Mouse (Mus musculus) spleen, postnatal 4 days (tissue): ENCODE measurements at regions not wholly inside any gene's neighbourhood (a gene's known extent, or its start where the extent isn't known, plus 50 kb on each side); places are given as distances from the start of the nearest gene placed in this dataset.

Experiments
- DNase-seq, 2 experiments: peaks; one replicate each; pipeline ENCODE4 v3.0.0; 2022; ENCODE audit warnings: low spot score in 2 of 2

DNA sequence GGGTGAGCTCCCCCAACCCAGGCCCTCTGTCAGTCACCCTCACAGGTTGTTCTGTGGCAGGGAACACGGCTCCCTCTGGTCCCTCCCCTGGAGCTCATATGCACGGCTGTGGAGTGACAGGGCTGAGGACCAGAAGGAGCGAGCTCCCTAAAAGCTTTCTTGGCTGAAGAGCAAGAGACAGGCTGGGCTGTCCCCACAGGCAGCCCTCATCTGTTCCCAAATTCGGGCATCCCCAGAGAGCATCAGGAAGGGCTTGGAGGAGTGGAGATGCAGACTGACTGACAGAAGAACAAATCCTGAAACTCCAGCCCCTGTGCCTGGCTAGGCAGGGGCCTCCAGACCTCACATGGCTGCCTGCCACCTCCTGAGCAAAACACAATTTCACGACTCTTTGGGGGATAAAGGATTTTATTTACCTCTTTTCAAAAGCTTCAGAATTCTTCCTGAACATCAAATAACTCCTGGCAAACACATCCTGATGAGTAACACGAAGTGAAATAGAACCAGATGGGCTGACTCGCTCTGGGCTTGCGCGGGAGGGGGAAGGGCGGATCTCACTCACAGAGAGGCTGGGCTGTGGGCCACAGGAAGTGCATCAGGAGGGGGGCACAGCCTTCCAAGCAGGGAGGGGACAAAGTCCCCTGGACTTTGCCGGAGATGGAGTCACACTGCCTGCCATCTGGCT lies 232.7 kb upstream of the Zmiz1 start:
- DNase-seq, result no peak

DNA sequence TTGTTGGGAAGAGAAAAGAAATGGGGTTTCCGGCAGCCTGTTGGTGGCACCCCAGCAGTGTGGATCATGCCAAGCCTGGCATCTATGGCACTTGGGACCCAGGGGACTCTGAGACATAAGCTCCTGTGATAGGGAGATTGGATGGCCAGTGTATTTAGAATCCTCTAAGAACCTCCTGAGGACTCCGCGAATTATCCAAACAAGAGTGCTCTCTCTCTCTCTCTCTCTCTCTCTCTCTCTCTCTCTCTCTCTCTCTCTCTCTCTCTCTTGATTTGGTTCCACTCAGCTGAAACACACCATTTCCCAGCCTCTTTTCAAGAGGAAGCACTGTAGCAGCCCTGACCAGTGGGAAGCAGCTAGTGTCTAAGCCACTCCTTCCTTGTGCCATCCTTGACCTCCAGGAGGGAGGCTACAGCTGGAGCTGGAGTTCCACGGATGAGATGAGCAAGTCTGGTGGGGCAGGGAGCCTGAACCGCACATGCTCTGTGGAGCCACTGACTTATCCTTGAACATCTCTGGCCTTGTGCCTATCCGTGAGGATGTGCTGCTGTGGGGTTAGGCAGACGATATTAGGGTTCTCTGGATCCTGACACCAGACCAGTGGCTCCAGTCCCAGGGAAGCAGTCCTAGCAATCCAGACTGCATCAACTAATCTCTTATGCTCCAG lies 232.0 kb upstream of the Zmiz1 start:
- no peak for DNase-seq

DNA sequence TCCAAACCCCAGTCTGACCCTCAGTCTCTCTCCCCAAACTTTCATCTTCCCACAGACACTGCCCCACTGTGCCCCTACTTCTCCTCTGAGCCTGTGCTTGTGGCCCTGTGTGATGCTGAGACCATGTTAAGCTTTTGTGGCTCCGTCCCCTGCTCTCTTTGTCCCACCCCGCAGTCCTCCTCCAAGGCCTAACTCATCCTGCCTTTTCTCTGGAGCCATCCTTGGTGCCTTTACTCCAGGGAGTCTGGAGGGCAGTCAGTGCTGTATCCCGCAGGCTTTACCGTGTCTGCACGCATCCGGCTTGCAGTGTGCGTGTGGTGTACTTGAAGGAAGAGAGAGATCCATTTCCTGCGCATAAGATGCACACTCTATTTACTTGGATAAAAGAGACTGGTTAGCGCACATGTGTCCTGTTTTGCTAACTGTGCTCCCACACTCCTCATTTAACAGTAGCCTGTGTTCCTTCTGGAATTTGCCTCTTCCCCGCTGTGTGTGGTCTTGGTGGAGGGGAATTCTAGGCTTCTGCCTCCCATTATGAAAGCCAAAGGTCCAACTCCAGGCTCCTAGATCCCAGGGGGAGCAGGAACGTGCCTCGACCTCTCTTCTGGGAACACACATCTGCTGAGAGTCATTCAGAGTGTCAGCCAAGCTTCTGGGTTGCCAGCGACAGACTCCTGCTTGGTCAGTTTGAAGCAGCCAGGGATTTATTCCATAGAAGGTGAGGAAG lies 230.5 kb upstream of the Zmiz1 start:
- DNase-seq, result no peak

DNA sequence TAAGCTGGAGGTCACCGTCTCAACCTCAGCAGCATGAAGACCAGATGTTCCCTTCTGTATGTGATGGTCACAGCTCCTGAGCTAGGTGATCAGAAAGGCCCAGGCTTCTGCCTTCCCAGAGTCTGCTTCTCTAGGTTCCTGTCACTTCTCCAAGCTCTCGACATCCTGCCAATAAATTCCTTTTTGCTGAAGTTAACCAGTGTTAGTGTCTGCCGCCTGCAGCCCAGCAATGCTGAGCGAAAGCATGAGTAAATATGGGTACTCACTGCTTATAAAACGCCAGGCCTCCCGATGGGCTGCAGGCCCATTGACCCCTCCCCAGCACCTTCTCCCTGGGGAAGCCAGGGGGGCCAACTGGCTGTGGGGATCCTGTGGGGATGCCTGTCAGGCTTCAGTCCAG lies 229.4 kb upstream of the Zmiz1 start:
- DNase-seq, result no peak

DNA sequence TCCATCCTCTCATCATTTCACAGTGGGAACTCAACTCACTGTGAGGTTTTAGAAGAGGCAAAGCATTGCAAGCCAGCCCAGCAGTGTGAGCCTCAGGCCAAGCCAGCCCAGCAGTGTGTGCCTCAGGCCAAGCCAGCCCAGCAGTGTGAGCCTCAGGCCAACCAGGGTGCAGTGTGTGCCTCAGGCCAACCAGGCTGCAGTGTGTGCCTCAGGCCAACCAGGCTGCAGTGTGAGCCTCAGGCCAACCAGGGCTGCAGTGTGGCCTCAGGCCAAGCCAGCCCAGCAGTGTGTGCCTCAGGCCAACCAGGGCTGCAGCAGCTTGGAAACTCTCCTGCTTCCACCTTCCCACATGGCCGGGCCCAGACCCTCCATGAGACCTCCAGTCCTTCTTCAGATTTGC lies 227.1 kb upstream of the Zmiz1 start:
- no peak for DNase-seq

DNA sequence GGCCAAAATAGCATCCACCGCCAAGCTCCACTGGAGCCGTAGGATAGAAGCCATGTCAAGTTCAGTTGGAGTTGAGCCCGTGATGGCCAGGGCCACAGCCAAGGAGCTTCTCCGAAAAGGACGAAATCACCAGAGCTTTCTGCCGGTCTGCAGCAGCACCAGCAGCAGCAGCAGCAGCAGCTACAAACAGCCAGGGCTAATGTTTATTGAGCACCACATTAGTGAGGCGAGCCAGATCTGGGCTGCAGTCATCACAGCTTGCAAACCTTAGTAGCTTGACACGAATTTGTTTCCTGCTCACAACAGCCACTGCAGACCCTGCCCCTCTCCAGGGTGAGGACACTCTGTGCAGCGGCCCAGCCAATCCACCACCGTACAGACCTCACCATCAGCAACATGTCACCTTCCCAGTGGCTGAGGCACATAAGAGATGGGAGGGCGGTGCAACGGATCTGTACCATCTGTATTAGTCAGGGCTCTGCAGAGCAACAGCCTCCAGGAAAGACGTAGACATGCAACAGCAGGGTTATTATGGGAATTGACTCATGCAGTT lies 222.5 kb upstream of the Zmiz1 start:
- no peak for DNase-seq

DNA sequence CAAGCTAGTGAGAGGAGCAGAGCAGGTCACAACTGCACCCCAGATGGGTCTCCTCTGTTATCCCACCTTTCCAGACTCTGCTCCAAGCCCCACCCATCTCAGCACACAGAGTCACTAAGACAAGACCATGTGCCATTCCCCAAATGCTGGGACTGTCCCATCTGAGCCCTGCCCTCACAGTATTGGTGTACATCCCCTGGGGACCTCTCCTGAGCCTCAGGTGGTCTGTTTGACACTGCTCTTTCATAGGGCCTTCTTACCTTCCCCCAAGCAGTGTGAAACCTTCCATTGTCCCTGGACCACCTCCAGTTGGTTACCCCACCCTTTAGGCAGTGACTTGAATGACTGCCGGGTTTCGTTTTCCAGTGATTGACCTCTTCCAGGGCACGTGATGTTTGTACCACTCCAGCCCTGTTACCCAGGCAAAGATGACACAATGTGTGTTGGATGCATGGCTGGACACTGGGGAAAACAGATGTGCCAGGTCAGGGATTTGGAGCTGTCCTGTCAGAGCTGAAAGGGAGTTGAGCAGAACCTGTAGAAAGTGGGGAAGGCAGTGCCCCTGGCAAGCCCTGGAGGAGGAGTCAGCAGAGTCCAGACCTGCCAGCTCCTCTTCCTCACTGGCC lies 219.5 kb upstream of the Zmiz1 start:
- DNase-seq, result no peak

DNA sequence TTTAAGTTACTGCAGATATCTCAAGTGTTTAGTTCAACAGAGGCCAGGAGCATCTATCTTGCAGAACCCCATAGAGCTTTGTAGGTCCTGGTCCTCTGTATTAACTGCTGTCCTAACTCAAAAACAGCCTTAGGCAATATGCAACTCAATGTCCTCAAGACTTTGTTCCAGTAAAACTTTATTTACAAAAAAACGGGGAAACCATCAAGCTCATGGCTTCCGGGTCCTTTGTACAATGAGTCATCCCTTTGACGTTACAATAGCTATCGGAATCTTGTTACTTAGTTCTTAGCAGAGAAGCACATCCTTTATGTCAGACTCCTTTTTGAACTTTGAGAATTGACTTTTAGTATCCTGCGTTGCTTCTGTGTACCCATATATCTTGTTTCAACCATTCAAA lies 216.2 kb upstream of the Zmiz1 start:
- no peak for DNase-seq

DNA sequence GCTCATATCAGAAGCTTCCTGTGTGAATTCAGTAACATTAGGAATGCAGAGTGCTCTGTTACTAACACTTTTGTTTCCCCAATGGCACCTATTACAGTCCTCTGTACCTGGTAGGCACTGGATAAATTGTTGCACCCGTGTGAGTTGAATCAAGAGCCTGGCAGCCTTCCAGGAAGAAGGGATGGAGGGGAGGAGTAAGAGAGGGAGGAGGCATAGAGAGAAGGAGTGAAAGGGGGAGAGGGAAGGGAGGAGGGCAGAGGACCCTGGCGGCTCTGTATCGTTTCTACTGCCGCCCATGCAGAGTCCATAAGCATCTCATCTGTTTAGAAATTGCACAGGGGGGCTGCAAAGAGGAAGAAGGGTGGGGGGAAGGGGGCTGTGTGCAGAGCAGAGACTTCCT lies 215.7 kb upstream of the Zmiz1 start:
- no peak for DNase-seq

DNA sequence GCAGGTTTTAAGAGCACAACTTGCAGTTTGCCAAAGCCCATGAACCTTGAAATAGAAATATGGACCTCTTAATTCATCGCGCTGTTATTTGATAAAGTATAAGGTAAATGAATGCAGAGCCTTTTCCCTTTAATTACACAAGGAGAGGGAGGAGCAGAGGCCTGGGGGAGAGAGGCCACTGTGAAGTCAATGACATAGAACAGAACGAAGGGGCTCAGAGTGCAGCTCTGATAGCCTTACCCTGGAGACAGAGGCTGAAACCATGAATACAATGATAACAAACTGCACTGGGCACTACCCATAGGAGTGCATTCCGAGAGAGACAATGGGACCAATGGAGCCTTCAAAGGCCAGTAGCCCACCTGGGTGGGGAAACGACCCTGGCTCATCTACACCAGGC lies 215.3 kb upstream of the Zmiz1 start:
- DNase-seq, result no peak

DNA sequence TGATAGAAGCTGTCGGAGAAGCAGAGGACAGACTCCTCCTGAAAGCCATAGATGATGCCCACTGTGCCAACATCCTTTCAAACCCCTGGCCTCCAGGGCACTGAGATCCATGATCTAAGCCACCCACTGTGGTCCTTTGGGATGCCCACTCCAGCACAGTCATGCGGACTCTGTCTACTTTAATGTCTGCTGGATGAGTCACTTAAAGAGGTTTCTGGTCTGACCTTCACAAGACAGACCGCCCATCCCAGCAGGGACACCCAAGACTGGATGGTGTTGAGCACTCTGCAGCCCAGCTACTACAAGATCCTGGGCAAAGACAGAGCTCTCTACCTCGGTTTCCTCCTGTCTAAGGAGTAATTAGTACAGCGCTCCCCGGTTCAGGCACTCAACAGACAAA lies 214.1 kb upstream of the Zmiz1 start:
- DNase-seq, result no peak

DNA sequence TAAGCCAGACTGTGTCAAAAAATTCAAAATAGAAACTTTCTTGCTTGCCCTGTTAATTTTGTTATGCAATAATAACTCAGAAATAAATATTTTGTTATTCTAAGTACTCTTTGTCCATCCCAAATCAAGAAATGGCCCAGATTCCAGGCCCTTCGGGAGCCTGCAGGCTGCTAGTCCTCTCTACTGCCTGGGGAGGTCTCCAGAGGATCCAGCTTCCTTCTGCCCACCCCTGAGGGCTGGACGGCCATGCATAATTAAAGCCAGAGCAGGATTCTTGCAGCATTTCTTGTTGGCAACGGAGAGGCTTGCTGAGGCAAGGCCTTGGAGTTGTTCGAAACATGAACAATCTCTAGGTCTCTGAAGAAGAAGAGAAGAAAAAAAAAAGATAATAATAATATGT lies 213.3 kb upstream of the Zmiz1 start:
- no peak for DNase-seq

DNA sequence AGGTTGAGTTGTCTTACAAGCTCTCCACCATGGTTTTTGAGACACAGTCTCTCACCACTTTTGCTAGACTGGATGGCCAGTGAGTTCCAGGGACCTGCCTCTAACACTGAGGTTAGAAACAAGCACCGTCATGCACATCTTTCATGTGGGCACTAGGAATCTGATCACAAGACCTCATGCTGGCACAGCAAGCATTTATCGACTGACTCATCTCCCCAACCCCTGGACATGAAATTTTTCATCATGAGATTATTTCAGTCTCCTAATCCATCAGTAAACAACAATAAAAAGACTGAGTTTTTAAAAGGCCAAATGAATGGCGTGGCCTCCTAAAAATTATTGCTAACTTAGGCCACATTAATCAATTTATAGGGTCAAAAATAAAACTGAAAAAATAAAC lies 210.0 kb upstream of the Zmiz1 start:
- no peak for DNase-seq

DNA sequence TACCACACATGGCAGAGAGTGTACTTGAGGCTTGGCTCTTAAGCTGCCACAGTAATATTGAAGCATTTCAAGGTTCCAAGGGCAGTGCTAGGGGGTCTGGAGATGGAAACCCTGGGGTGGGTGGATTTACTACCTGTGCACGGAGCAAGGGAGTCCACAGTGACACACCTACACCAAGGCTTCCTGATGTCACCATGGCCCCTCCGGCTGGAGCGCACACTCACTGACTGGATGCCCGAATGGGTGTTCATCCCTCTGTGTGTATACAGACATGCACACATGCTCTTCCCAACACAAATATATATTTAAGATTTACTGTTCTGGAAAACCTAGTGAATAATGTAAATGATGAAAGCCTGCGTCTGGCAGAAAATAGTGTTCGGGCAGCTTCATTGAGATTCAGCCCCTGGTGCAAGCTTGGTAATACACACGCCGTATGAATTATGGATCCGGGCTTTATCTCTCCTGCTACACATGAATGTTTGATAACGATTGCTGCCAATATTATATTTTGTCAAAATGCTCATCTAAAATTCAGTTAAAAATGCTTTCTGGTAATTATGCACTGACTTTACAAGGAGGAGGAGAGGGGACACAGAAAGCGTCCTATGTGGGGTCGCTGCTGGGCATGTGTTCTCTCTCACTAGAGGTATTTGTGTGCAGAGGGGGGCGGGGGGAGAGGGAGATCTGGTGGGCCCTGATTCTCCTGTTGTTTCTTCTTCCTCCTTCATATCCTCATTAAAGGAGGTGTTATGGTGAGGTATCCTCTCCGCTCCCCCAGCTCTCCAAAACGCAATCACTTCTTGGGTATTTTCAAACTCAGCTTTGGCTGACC lies 205.8 kb upstream of the Zmiz1 start:
- no peak for DNase-seq

DNA sequence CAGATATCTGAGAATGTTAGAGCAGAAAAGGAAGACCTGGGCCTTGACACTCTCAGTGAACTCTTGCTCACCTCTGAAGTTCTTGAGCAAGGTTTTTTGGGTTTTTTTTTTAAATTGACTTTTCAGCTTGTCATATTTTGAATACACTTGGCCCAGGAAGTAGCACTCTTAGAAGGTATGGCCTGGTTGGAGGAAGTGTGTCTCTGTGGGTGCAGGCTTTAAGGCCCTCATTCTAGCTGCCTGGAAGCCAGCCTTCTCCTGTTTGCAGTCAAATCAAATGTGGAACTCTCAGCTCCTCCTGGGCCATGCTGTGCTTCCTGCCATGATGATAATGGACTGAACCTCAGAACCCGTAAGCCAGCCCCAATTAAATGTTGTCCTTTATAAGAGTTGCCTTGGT lies 195.9 kb upstream of the Zmiz1 start:
- no peak for DNase-seq

DNA sequence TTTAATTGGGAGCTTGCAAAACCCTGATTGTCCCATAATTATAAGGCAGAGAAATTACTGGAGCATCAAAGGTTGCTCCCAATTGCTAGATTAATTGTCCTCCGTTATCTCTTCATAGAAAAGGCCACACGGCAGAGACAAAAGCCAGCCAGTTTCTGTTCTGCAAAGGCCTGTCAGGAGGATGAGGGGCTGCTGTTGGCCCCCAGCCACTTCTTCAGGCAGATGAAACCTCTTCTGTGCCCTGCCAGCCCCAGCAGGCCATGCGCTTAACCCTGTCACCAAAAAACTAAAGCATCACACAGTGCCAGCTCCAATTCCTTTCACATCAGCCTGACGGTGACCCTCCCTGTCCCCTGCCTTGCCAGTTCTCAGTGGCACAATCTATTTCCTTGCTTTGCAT lies 192.1 kb upstream of the Zmiz1 start:
- DNase-seq, result no peak

DNA sequence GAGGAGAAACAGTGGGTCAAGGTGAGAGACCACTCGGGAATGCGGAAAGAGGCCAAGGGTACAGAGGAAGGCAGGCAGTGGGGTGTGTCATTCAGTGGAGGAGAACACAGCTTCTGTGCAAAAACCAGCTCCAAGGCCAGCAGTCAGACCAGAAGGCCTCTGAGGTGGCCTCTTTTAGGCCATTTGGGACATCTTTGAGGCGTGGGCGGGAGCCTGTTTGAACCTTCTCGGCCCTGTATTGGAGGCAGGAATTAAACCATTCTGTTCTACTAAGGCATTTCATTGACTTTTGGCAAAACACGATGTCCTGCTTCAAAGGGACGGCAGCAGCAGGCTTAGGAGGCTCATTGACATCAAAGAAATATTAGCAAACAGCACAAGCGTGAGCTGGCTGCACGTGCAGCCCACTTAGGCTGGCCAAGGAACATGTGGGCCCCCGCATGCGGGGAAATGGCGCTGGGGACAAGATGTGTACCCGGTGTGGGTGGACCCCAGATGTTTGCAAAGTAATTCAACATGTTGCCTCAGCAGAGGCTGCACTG lies 190.8 kb upstream of the Zmiz1 start:
- DNase-seq, result no peak

DNA sequence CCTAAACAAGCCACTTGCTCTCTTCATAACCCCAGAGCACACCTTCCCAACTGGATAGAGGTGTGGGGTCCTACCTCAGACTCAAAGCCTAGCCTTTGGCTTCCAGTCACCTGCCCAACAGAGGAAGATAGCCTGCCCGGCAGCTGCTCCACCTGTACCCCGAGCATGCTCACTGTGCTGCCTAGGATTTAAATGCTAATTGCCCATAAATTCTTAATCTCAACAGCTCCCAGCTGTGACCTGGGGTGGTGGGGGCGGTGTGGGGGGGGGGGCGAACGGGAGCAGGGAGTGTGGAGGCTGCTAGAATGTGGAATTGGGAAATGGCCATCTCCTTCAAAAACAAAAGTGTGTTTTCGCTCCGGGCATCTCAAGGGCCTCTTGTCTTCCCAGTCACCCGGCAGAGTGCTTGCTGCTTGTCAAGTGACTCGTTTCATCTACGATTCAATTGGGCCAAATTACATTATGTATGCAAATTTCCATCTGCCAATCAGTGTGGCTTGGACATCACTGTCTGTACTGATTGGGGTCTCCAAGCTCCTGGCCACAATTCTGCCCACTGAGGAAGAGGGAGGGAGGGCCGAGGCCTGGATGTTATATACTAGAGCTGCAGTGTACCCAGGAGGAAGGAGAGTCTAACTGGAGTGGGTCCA lies 188.6 kb upstream of the Zmiz1 start:
- no peak for DNase-seq

DNA sequence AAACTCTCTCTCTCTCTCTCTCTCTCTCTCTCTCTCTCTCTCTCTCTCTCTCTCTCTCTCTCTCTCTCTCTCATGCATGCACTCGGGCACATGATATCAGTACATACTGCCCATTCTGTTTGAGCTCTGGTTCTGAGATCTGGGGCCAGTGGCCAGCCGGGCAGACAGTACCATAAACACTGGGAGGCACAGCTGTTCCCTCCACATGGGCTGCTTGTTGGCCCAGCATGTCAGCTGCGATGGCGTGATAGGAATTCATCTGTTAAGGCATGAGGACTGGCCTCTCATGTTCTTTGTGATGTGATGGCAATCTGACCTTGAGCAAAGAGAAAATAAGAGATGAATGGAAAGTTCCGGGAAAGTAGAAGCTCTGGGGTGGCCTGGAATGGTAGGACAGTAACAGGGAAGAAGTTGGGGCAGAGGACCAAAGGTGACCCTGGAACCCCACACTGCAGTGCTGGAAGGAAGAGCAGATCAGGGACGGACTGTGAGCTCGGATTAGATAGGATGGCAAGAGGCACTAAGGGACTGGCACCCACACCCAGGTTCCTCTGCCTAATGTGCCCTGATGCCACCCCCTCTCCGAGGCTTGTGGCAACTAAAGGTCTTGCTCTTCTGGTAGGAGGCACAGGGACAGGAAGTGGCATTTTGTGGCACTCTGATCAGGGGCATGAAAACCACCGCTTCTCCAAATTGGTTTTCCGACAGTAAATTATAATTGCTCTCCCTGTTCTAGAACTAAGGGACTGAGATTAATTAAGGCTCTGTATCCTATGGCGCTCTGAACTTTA lies 186.4 kb upstream of the Zmiz1 start:
- no peak for DNase-seq

DNA sequence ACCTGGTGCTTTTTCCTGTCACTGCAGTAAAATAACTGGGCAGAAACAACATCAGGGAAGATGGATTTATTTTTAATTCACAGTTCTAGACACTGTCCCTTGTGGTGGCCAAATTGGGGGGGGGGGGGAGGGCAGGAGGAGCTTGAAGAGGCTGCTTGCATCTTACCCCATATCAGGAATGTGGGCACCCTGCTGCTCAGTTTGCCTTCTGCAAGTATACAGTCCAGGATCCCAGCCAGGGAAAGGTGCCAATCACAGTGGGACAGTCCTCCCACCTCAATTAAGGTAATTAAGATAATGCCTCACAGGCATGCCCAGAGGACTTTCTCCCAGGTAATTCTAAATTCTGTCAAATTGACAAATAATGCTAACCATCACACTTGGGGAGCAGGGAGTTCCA lies 179.2 kb upstream of the Zmiz1 start:
- no peak for DNase-seq
